Mouse (Mus musculus) liver, adult 2 months (tissue): ENCODE results near the gene Lpgat1.

Experiments used
- CTCF ChIP-seq: fragments of 200-500 bp; IDR thresholded peaks from 2 replicates; pipeline ENCODE4 v1.5.1; 2011; ENCODE audit warnings: low read depth, low read length, control low read depth
- POLR2A ChIP-seq: fragments of 200-500 bp; IDR thresholded peaks from 2 replicates; pipeline ENCODE4 v1.6.1; 2011; ENCODE audit warnings: low read length, control low read depth; ENCODE audit not compliant: insufficient read depth; ENCODE audit errors: extremely low read depth

DNA sequence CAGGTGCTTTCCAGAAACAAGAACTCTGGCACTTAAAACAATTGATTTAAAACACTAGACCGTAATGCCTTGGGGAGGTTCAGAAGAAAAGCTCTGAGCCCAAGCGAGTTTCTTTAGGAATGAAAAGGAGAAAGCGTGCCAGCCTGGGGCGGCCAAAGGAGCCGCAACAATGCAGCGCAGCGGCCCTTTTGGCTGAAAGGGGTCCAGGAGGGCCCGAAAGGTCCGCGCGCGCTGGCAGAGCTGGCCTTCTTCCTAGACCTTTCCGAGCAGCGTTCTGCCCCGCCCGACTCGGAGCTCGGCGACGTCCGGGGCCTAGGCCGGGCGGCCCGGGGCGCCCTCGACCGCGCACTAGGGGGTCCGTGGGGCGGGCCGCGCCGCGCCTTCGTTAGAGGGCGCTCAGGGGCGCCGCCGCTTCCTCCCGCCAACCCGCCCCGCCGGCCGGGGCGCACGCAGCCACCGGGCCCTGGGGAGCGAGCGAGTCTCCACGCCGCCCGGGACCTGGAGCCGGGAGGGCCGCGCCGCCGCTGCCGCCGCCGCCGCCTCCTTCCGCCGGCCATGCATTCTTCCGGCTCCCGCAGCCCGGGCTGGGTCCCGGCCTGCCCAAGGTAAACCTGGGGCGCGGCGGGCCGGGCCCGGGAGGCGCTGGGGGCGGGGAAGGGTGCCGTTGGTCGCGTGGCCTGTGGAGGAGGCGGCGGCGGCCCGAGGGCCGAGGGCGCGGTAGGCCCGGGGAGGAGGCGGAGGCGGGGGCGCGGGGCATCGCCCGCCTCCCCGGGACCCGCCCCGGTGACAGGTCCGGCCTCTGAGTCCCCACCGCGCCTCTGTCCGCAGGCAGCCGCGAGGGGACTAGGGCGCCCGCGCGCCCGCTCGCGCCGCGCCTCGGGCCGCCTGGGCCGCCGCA lies at the start of gene Lpgat1:
- TF ChIP-seq CTCF = no peak
- TF ChIP-seq POLR2A = peak; percentile 48
